Mouse (Mus musculus) heart, embryonic 15.5 days (tissue): Measurements from ENCODE around the gene Nutm1. TPM values are rescaled to one million over a fixed set of nuclear protein-coding genes. Genes with fewer than 3 reads are reported as not detected.
A peak's percentile ranks its signal among the peaks of the same experiment; 100 is the strongest.

Experiments used
- ATAC-seq: fragments of 200-750 bp; cut with Nextera tagmentation; replicated peaks from 2 replicates; pipeline ENCODE4 v1.8.0; 2017; ENCODE audit warnings: low read depth, moderate TSS enrichment; ENCODE audit not compliant: insufficient number of reproducible peaks, insufficient read depth, low FRiP score
- H3K27ac ChIP-seq: fragments of 300-500 bp; sonication (generic); 2 replicates; pipeline ENCODE4 v1.5.1; 2015; ENCODE audit warnings: mild to moderate bottlenecking, inconsistent platforms
- H3K27me3 ChIP-seq: fragments of 300-500 bp; sonication (generic); 2 replicates; pipeline ENCODE4 v1.6.1; 2015; ENCODE audit warnings: inconsistent platforms
- H3K36me3 ChIP-seq: fragments of 300-500 bp; sonication (generic); 2 replicates; pipeline ENCODE4 v1.6.1; 2015; ENCODE audit warnings: mild to moderate bottlenecking, inconsistent platforms
- H3K4me1 ChIP-seq: fragments of 300-500 bp; sonication (generic); replicated peaks from 2 replicates; pipeline ENCODE4 v1.6.1; 2015; ENCODE audit warnings: inconsistent platforms
- H3K4me2 ChIP-seq: fragments of 300-500 bp; sonication (generic); 2 replicates; pipeline ENCODE4 v1.6.1; 2015; ENCODE audit warnings: inconsistent platforms, mild to moderate bottlenecking, moderate library complexity
- H3K4me3 ChIP-seq: fragments of 300-500 bp; sonication (generic); 2 replicates; pipeline ENCODE4 v1.5.1; 2015; ENCODE audit warnings: mild to moderate bottlenecking, inconsistent platforms
- H3K9ac ChIP-seq: fragments of 300-500 bp; sonication (generic); 2 replicates; pipeline ENCODE4 v1.6.1; 2015; ENCODE audit warnings: mild to moderate bottlenecking, inconsistent platforms
- H3K9me3 ChIP-seq: fragments of 300-500 bp; sonication (generic); replicated peaks from 2 replicates; pipeline ENCODE4 v1.6.1; 2016; ENCODE audit warnings: inconsistent platforms
- WGBS: fragments of 180-500 bp; shearing (Covaris S2); methylation state at CpG from one replicate; pipeline ENCODE4 v1.1.7; 2015; ENCODE audit warnings: mixed read lengths; 5-methylcytosine and 5-hydroxymethylcytosine counted together
- polyA plus RNA-seq: library from polyadenylated mRNA; unstranded; fragments of >200 nt; fragmentation: Nextera tagmentation; extraction: Ambion mirVana; gene quantifications from 2 replicates; pipeline ENCODE4 v1.2.1, GENCODE M21; 2015

The Nutm1 gene
- polyA plus RNA-seq, 1 experiment from 2014 or later = not detected

- ATAC-seq = no peak
- Histone ChIP-seq H3K36me3 (no peaks in the 10 kb centered on the region), H3K27ac (no peak overlapping the region), H3K27me3 (no peaks in the 10 kb centered on the region), H3K4me3 (no peak overlapping the region), H3K4me2 (no peak overlapping the region), H3K9me3 (no peaks in the 10 kb centered on the region), H3K9ac (no peak overlapping the region), H3K4me1 (no peaks in the 10 kb centered on the region)
- 76% methylated on average over 1 of the region's 1 CpGs for WGBS
Observed at GRCm38 (mm10) chr2:112232623-112233022, 26.5 kb downstream of the Nutm1 start.

GRCm38 (mm10) chr2:112224356-112224755 lies 34.7 kb downstream of the Nutm1 start:
- no peaks in the 10 kb centered on the region for H3K36me3 ChIP-seq
- H3K27me3 ChIP-seq = no peaks in the 10 kb centered on the region
- no peaks in the 10 kb centered on the region for H3K4me1 ChIP-seq
- no peak for ATAC-seq
- 61% methylated on average over 4 of the region's 4 CpGs for WGBS
- no peak overlapping the region for H3K4me2 ChIP-seq
- no peak overlapping the region for H3K4me3 ChIP-seq
- no peak overlapping the region for H3K9ac ChIP-seq
- H3K27ac ChIP-seq = no peak overlapping the region
- no peaks in the 10 kb centered on the region for H3K9me3 ChIP-seq

- no peak overlapping the region for H3K4me3 ChIP-seq
- H3K36me3 ChIP-seq = no peaks in the 10 kb centered on the region
- no peaks in the 10 kb centered on the region for H3K27me3 ChIP-seq
- WGBS = 49% methylated on average over 5 of the region's 5 CpGs
- H3K9me3 ChIP-seq = no peaks in the 10 kb centered on the region
- no peak overlapping the region for H3K9ac ChIP-seq
- ATAC-seq = no peak
- H3K4me2 ChIP-seq = no peak overlapping the region
- H3K4me1 ChIP-seq = no peaks in the 10 kb centered on the region
- H3K27ac ChIP-seq = no peak overlapping the region
Observed at GRCm38 (mm10) chr2:112222607-112223006, 36.5 kb downstream of the Nutm1 start.

DNA sequence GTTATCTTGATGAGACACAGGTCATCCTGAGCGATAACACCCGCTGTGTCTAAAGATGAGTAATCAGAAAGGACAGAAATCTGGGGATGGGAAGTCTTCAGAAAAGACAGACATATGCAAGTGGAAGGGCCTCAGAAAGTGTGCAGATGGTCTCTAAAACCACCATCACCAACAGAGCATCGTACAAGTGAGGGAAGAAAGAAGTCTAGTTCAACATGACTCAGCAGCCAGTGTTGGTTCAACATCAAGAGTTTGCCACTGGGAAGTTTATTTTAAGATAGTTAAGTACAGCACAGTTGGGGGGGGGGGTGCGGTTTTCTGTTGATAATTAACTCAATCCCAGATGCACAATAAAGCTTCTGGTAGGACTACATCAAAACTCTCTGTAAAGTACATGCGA lies 38.2 kb downstream of the Nutm1 start:
- H3K27me3 ChIP-seq = no peaks in the 10 kb centered on the region
- H3K4me3 ChIP-seq = no peak overlapping the region
- H3K4me1 ChIP-seq = no peaks in the 10 kb centered on the region
- 73% methylated on average over 5 of the region's 5 CpGs for WGBS
- no peak overlapping the region for H3K4me2 ChIP-seq
- H3K9ac ChIP-seq = no peak overlapping the region
- no peaks in the 10 kb centered on the region for H3K9me3 ChIP-seq
- no peak for ATAC-seq
- H3K36me3 ChIP-seq = no peaks in the 10 kb centered on the region
- H3K27ac ChIP-seq = no peak overlapping the region

DNA sequence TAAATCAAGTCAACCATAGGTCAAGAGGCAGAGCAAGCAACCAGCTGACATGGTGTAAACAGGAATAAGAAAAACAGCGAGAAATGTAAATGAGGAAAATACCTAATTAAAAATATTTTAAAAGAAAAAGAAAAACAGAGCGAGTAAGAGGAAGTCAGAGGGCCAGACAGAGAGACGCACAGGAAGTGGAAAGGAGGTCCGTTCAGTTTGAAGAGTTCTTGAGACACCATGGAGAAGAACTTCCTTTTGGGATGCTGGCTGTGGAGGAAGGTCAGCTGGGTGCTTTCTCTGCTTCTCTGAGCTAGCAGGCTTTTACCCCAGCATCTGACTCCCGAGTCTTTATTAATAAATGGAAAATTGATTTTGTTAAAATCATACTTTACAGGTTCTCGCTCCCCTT lies 41.5 kb downstream of the Nutm1 start:
- no peaks in the 10 kb centered on the region for H3K27me3 ChIP-seq
- H3K27ac ChIP-seq = no peak overlapping the region
- no peak overlapping the region for H3K4me3 ChIP-seq
- H3K4me1 ChIP-seq = no peaks in the 10 kb centered on the region
- H3K4me2 ChIP-seq = no peak overlapping the region
- H3K36me3 ChIP-seq = no peaks in the 10 kb centered on the region
- WGBS = 69% methylated on average over 6 of the region's 6 CpGs
- no peaks in the 10 kb centered on the region for H3K9me3 ChIP-seq
- no peak for ATAC-seq
- H3K9ac ChIP-seq = no peak overlapping the region

- Histone ChIP-seq H3K4me1 (no peaks in the 10 kb centered on the region), H3K4me2 (no peak overlapping the region), H3K36me3 (no peaks in the 10 kb centered on the region), H3K27me3 (no peaks in the 10 kb centered on the region), H3K27ac (no peak overlapping the region), H3K9me3 (no peaks in the 10 kb centered on the region), H3K4me3 (no peak overlapping the region), H3K9ac (no peak overlapping the region)
- no peak for ATAC-seq
- WGBS = 9% methylated on average over 1 of the region's 1 CpGs
Observed at GRCm38 (mm10) chr2:112215977-112216376, 43.1 kb downstream of the Nutm1 start.

GRCm38 (mm10) chr2:112210699-112211098 lies 48.4 kb downstream of the Nutm1 start:
- WGBS = 80% methylated on average over 2 of the region's 2 CpGs
- Histone ChIP-seq H3K27ac (no peak overlapping the region), H3K9me3 (no peaks in the 10 kb centered on the region), H3K27me3 (no peaks in the 10 kb centered on the region), H3K4me1 (no peaks in the 10 kb centered on the region), H3K9ac (no peak overlapping the region), H3K36me3 (no peaks in the 10 kb centered on the region), H3K4me3 (no peak overlapping the region), H3K4me2 (no peak overlapping the region)
- ATAC-seq = no peak

DNA sequence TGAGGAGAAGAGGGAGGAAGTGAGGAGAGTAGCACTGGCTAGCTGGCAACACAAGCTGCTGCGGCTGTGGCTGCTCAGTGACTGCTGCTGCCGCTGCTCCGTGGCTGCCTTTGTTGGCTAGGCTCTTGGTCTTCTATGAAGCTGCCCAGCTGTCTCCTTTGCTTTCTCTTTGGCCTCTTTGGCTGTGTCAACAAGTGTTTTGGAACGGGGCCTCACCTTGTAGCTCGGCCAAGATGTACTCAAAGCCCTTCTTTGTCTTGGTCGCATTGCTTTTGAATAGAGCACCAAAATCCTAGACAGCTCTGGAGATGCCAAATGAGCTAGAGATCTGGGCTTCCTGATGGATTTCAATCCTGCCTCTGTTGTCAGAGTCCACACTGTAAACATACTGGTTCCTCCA lies 48.9 kb downstream of the Nutm1 start:
- 60% methylated on average over 6 of the region's 6 CpGs for WGBS
- Histone ChIP-seq H3K4me1 (no peaks in the 10 kb centered on the region), H3K27ac (no peak overlapping the region), H3K9me3 (no peaks in the 10 kb centered on the region), H3K36me3 (no peaks in the 10 kb centered on the region), H3K9ac (no peak overlapping the region), H3K4me2 (no peak overlapping the region), H3K27me3 (no peaks in the 10 kb centered on the region), H3K4me3 (no peak overlapping the region)
- ATAC-seq = peak; percentile 47

DNA sequence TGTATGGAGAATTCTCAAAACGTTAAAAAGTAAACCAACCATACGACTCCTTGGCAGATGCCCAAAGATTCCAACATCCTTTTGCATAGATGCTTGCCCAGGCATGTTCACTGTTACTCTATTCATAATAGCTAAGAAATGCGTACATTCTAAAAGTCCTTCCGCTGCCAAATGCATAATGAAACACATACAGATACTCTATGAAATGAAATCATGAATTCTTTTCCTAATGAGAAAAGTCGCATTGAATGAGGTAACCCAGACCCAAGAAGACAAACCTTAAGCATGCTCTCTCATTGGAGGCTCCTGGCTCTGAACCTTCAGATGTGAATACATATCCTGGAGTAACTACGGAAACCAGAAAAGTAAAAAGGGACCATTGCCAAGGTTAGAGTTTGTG lies 56.0 kb downstream of the Nutm1 start:
- no peaks in the 10 kb centered on the region for H3K36me3 ChIP-seq
- H3K4me2 ChIP-seq = no peak overlapping the region
- H3K27me3 ChIP-seq = no peaks in the 10 kb centered on the region
- no peak overlapping the region for H3K4me3 ChIP-seq
- no peak overlapping the region for H3K27ac ChIP-seq
- no peaks in the 10 kb centered on the region for H3K9me3 ChIP-seq
- H3K4me1 ChIP-seq = no peaks in the 10 kb centered on the region
- no peak for ATAC-seq
- WGBS = 58% methylated on average over 6 of the region's 6 CpGs
- H3K9ac ChIP-seq = no peak overlapping the region

Other genes starting within 250 kb of the Nutm1 start
- gene Olfr1310, start 246.6 kb downstream of the Nutm1 start, polyA plus RNA-seq = not detected in 2 replicates
- gene Olfr1311, start 234.9 kb downstream of the Nutm1 start, polyA plus RNA-seq = not detected in 2 replicates
- gene Olfr1312, start 209.1 kb downstream of the Nutm1 start, polyA plus RNA-seq = not detected in 2 replicates
- not detected in 2 replicates for gene Olfr1313, start 181.4 kb downstream of the Nutm1 start, polyA plus RNA-seq
- gene Olfr1314, start 162.5 kb downstream of the Nutm1 start, polyA plus RNA-seq = not detected in 2 replicates
- not detected in 2 replicates for gene Olfr1315-ps1, start 143.9 kb downstream of the Nutm1 start, polyA plus RNA-seq
- gene Olfr1316, start 124.3 kb downstream of the Nutm1 start, polyA plus RNA-seq = not detected in 2 replicates
- gene Olfr1317, start 119.0 kb downstream of the Nutm1 start, polyA plus RNA-seq = not detected in 2 replicates
- not detected in 2 replicates for gene Olfr1318, start 105.1 kb downstream of the Nutm1 start, polyA plus RNA-seq
- 10.4 and 11.9 TPM in 2 replicates for gene Lpcat4, start 19.8 kb downstream of the Nutm1 start, polyA plus RNA-seq
- 159 and 160 TPM in 2 replicates for gene Nop10, start 2.6 kb upstream of the Nutm1 start, polyA plus RNA-seq
- gene Slc12a6, start 6.5 kb upstream of the Nutm1 start, polyA plus RNA-seq = 9.6 and 11.4 TPM in 2 replicates
- not detected in 2 replicates for gene Gm21985, start 7.0 kb upstream of the Nutm1 start, polyA plus RNA-seq
- gene Emc4, start 108.7 kb upstream of the Nutm1 start, polyA plus RNA-seq = 92.2 and 97.4 TPM in 2 replicates
- 19.9 and 20.6 TPM in 2 replicates for gene Katnbl1, start 119.9 kb upstream of the Nutm1 start, polyA plus RNA-seq
- gene Emc7, start 195.7 kb upstream of the Nutm1 start, polyA plus RNA-seq = 16.4 and 17.5 TPM in 2 replicates
- gene Chrm5, start 221.5 kb upstream of the Nutm1 start, polyA plus RNA-seq = not detected in 2 replicates
- gene Aven, start 233.7 kb upstream of the Nutm1 start, polyA plus RNA-seq = 5.1 and 5.3 TPM in 2 replicates